Mouse (Mus musculus) forebrain, embryonic 10.5 days (tissue): ENCODE data around the gene Cacng5. TPM values are rescaled to one million over a fixed set of nuclear protein-coding genes. Genes with fewer than 3 reads are reported as not detected.

Experiments
- DNase-seq: peaks from one replicate; pipeline ENCODE4 v3.0.0-alpha.2; 2017; ENCODE audit warnings: low spot score; ENCODE audit errors: extremely low spot score
- H3K27ac ChIP-seq: fragments of 300-500 bp; sonication (generic); 2 replicates; pipeline ENCODE4 v1.5.1; 2016; ENCODE audit warnings: mild to moderate bottlenecking
- H3K27me3 ChIP-seq: fragments of 300-500 bp; sonication (generic); 2 replicates; pipeline ENCODE4 v1.6.1; 2016; ENCODE audit warnings: mild to moderate bottlenecking; ENCODE audit not compliant: poor library complexity, severe bottlenecking
- H3K36me3 ChIP-seq: fragments of 300-500 bp; sonication (generic); replicated peaks from 2 replicates; pipeline ENCODE4 v1.6.1; 2016; ENCODE audit warnings: mild to moderate bottlenecking, moderate library complexity
- H3K4me1 ChIP-seq: fragments of 300-500 bp; sonication (generic); 2 replicates; pipeline ENCODE4 v1.6.1; 2016
- H3K4me3 ChIP-seq: fragments of 300-500 bp; sonication (generic); 2 replicates; pipeline ENCODE4 v1.5.1; 2016; ENCODE audit warnings: mild to moderate bottlenecking, moderate library complexity
- H3K9me3 ChIP-seq: fragments of 300-500 bp; sonication (generic); 2 replicates; pipeline ENCODE4 v1.6.1; 2016; ENCODE audit warnings: mild to moderate bottlenecking, moderate library complexity
- WGBS: fragments of 180-500 bp; shearing (Covaris S2); methylation state at CpG from one replicate; pipeline ENCODE4 v1.1.7; 2016; 5-methylcytosine and 5-hydroxymethylcytosine counted together
- polyA plus RNA-seq: library from polyadenylated mRNA; unstranded; fragments of >200 nt; fragmentation: Nextera tagmentation; extraction: Ambion mirVana; gene quantifications from 2 replicates; pipeline ENCODE4 v1.2.1, GENCODE M21; 2016

Gene Cacng5
- 0.33 and 0.65 TPM in 2 replicates for polyA plus RNA-seq

- H3K27me3 ChIP-seq, result peaks cover 45% of the 10 kb centered on the region
- WGBS, result 3% methylated on average over 36 of the region's 36 CpGs
- H3K4me3 ChIP-seq, result peak within 1 kb of the TSS; percentile 54
- peak; percentile 71 for DNase-seq
- H3K27ac ChIP-seq, result no peak within 1 kb of the TSS
- peaks cover 10% of the 10 kb centered on the region for H3K4me1 ChIP-seq
- H3K36me3 ChIP-seq, result no peaks in the 10 kb centered on the region
- peaks cover 3% of the 10 kb centered on the region; the same call in 1 of the 2 replicates for H3K9me3 ChIP-seq
Measured at GRCm38 (mm10) chr11:107914634-107915226, at the start of gene Cacng5. Cacng5 (minus strand) TSS chr11:107915055.

GRCm38 (mm10) chr11:107957566-107958350, 42.9 kb upstream of the Cacng5 start:
- no peak for DNase-seq
- H3K4me1 ChIP-seq, result peaks cover 4% of the 10 kb centered on the region; the same call in 1 of the 2 replicates
- no peaks in the 10 kb centered on the region for H3K36me3 ChIP-seq
- no peaks in the 10 kb centered on the region for H3K27me3 ChIP-seq
- WGBS, result 90% methylated on average over 13 of the region's 13 CpGs
- H3K27ac ChIP-seq, result no peak overlapping the region
- H3K4me3 ChIP-seq, result no peak overlapping the region
- peaks cover 7% of the 10 kb centered on the region; the same call in 1 of the 2 replicates for H3K9me3 ChIP-seq

DNA sequence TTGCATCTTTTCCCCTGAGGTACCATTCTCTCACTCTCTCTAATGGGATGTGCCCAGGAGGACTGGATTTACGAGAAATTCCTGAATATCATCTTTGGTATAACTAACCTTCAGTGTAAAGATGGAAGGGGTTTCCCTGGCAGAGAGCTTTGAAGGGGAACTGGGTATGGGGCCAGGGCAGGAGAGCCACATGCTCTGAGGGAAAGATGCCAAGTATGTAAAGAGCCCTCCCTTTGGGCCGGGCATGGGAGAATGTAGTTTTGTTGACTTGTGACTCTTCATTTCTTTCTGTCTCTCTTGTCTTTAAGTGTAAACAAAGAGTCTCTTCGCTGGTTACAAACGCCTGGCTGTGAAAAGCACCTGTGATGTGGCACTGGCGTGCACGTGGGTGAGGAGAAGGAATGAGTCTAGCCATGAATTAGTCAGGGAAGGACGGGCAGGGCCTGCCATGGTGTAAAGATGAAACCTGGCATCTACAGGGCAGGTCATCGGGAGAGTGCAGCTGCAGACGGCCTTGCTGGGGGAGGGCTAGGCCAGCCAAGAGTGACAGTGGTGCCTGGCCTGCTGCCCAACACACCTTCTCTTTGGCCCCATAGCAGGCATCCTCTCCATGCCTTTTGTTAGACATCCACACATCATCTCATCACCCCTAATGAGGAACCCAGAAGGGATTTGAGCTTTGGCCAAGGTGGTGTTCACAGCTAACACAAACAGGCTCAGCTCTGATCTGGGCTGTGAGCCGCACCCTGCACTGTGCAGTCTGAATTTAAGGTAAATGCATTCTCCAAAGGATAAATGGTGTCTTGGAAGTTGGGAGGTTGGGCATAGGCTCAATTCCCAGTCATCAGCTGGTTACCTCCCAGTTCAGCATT, 40.6 kb upstream of the Cacng5 start:
- no peak for DNase-seq
- Histone ChIP-seq H3K27ac (no peak overlapping the region), H3K9me3 (peaks cover 7% of the 10 kb centered on the region; the same call in 1 of the 2 replicates), H3K4me1 (peaks cover 4% of the 10 kb centered on the region; the same call in 1 of the 2 replicates), H3K36me3 (no peaks in the 10 kb centered on the region), H3K27me3 (no peaks in the 10 kb centered on the region), H3K4me3 (no peak overlapping the region)
- 91% methylated on average over 10 of the region's 10 CpGs for WGBS

DNA sequence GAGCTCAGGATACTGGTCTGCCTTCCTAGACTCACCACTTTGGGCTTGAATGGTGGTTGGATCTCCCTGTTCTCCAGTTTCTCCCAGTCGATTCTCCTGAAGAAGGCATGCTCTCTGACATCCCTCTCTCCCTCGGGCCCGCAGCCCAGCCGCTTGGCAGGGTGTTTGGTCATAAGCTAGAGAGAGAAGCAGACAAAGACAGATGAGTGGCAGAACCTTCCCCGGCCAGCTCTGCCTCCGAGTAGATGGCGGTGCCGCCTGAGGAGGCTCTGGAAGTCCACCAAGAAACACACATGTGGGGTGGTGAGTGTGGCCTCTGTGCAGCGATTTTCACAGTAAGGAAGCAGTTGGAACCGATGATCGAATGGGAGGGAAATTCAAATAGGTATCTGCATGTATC, 36.6 kb upstream of the Cacng5 start:
- Histone ChIP-seq H3K36me3 (no peaks in the 10 kb centered on the region), H3K27ac (no peak overlapping the region), H3K4me1 (peaks cover 24% of the 10 kb centered on the region), H3K27me3 (no peaks in the 10 kb centered on the region), H3K9me3 (no peaks in the 10 kb centered on the region), H3K4me3 (no peak overlapping the region)
- DNase-seq, result no peak
- 95% methylated on average over 11 of the region's 11 CpGs for WGBS

DNA sequence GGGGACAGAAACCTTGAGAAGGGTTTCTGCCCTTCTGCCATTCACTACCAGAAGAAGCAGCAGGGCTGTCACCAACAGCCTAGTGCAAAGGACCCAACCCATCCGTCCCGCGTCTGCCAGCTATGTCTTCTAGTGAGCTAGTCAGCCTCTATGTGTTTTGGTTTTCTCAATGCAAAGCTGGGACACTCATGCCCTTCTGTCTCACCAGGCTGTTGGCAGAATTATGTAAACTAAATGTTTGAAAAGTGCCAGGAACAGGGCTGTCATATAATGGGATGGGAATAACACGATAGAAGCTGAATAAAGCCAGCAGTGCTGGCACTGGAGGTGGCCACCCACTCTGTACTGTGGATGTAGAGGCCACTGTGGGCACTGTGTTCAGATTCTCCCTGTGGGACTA, 35.8 kb upstream of the Cacng5 start:
- no peaks in the 10 kb centered on the region for H3K36me3 ChIP-seq
- no peaks in the 10 kb centered on the region for H3K9me3 ChIP-seq
- H3K27me3 ChIP-seq, result no peaks in the 10 kb centered on the region
- H3K4me1 ChIP-seq, result peaks cover 31% of the 10 kb centered on the region
- no peak overlapping the region for H3K4me3 ChIP-seq
- WGBS, result 98% methylated on average over 4 of the region's 4 CpGs
- DNase-seq, result no peak
- H3K27ac ChIP-seq, result peak overlapping the region; percentile 48

DNA sequence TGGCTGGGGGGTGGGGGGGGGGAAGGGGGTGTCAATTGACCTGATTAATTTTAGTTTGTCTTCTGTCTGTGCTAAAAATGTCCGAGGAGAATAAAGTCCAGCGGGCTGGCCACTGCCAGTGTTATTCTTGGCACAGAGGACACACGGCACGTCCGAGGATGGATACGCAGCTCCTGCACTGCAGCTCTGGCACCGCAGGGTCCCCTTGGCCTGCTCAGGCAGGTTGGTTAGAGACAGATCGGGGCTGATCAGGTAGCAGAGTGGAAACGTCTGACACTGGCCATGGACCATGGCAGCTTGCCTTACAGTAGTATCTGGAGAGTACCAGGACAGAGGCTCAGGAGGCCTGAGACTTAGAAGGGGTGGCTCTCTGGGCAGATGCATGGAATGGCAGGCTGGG, 35.4 kb upstream of the Cacng5 start:
- 82% methylated on average over 9 of the region's 9 CpGs for WGBS
- H3K4me1 ChIP-seq, result peaks cover 31% of the 10 kb centered on the region
- no peak for DNase-seq
- no peak overlapping the region for H3K4me3 ChIP-seq
- H3K9me3 ChIP-seq, result no peaks in the 10 kb centered on the region
- peak overlapping the region; percentile 48 for H3K27ac ChIP-seq
- H3K36me3 ChIP-seq, result no peaks in the 10 kb centered on the region
- no peaks in the 10 kb centered on the region for H3K27me3 ChIP-seq

- no peak overlapping the region for H3K4me3 ChIP-seq
- no peaks in the 10 kb centered on the region for H3K27me3 ChIP-seq
- peaks cover 31% of the 10 kb centered on the region for H3K4me1 ChIP-seq
- DNase-seq, result no peak
- no peaks in the 10 kb centered on the region for H3K9me3 ChIP-seq
- no peaks in the 10 kb centered on the region for H3K36me3 ChIP-seq
- H3K27ac ChIP-seq, result no peak overlapping the region
- WGBS, result 94% methylated on average over 1 of the region's 1 CpGs
Measured at GRCm38 (mm10) chr11:107947951-107948350, 33.1 kb upstream of the Cacng5 start.

- H3K27ac ChIP-seq, result no peak overlapping the region
- no peaks in the 10 kb centered on the region for H3K9me3 ChIP-seq
- H3K36me3 ChIP-seq, result no peaks in the 10 kb centered on the region
- H3K27me3 ChIP-seq, result no peaks in the 10 kb centered on the region
- H3K4me3 ChIP-seq, result no peak overlapping the region
- H3K4me1 ChIP-seq, result peaks cover 31% of the 10 kb centered on the region
- WGBS, result 46% methylated on average over 5 of the region's 5 CpGs
- DNase-seq, result no peak
Measured at GRCm38 (mm10) chr11:107946823-107947222, 32.0 kb upstream of the Cacng5 start.

DNA sequence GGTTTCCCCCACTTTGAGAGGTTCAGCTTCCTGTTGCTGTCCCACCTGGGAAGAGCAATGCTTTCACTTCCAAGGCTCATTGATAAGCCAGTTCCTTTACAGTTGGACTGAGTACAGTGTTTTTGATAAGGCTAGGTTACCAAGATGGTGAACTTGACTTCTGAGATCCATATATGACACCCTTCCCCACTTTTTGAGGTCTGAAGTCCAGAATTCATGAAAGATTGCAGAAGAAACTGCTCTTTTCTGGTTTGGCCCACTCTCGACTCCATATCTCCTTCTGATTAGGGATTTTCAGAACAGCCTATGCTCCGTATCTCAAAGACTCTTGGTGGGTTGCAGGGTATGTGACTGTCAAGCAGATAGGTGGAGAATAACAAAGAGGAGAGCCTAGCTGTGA, 22.1 kb upstream of the Cacng5 start:
- Histone ChIP-seq H3K36me3 (0 out of 2 replicates have a peak, but pooled peaks cover 6% of the 10 kb centered on the region), H3K4me3 (no peak overlapping the region), H3K27ac (no peak overlapping the region), H3K4me1 (no peaks in the 10 kb centered on the region), H3K9me3 (peaks cover 18% of the 10 kb centered on the region), H3K27me3 (no peaks in the 10 kb centered on the region)
- WGBS, result 93% methylated on average over 2 of the region's 2 CpGs
- no peak for DNase-seq

- no peaks in the 10 kb centered on the region for H3K27me3 ChIP-seq
- H3K4me3 ChIP-seq, result no peak overlapping the region
- no peaks in the 10 kb centered on the region for H3K9me3 ChIP-seq
- peaks cover 3% of the 10 kb centered on the region; the same call in 1 of the 2 replicates for H3K4me1 ChIP-seq
- no peaks in the 10 kb centered on the region for H3K36me3 ChIP-seq
- H3K27ac ChIP-seq, result no peak overlapping the region
- no peak for DNase-seq
- WGBS, result 87% methylated on average over 7 of the region's 7 CpGs
Measured at GRCm38 (mm10) chr11:107931721-107932120, 16.9 kb upstream of the Cacng5 start.

- H3K9me3 ChIP-seq, result no peaks in the 10 kb centered on the region
- no peak overlapping the region for H3K27ac ChIP-seq
- no peaks in the 10 kb centered on the region for H3K36me3 ChIP-seq
- no peak overlapping the region for H3K4me3 ChIP-seq
- H3K4me1 ChIP-seq, result peaks cover 3% of the 10 kb centered on the region; the same call in 1 of the 2 replicates
- WGBS, result 94% methylated on average over 11 of the region's 11 CpGs
- DNase-seq, result no peak
- H3K27me3 ChIP-seq, result no peaks in the 10 kb centered on the region
Measured at GRCm38 (mm10) chr11:107931288-107931687, 16.4 kb upstream of the Cacng5 start.

- Histone ChIP-seq H3K4me3 (no peak overlapping the region), H3K36me3 (no peaks in the 10 kb centered on the region)
- 69% methylated on average over 3 of the region's 3 CpGs for WGBS
Measured at GRCm38 (mm10) chr11:107929712-107930111, 14.9 kb upstream of the Cacng5 start.

More at GRCm38 (mm10) chr11:107929712-107930111, 14.9 kb upstream of the Cacng5 start:
- Histone ChIP-seq H3K4me1 (peaks cover 3% of the 10 kb centered on the region; the same call in 1 of the 2 replicates), H3K27me3 (no peaks in the 10 kb centered on the region), H3K27ac (no peak overlapping the region), H3K9me3 (no peaks in the 10 kb centered on the region)
- no peak for DNase-seq
